Comparison of ENCODE assay signal across 8 mouse cellular contexts in genomic region chr3:108256719-108257637, GRCm38 (mm10). TPM values are rescaled to one million over a fixed set of nuclear protein-coding genes. Genes with fewer than 3 reads are reported as not detected.
DNase-seq lines count a peak whose midpoint lies in the region; ATAC-seq lines count a peak whose summit lies in the region.

Gene Psma5, plus strand, starts transcription at chr3:108256926.

- peak within 1 kb of the TSS; percentile 98 for H3K9ac ChIP-seq in heart, embryonic 13.5 days
- H3K9ac ChIP-seq in liver, embryonic 12.5 days, result peak within 1 kb of the TSS; percentile 89
- H3K9ac ChIP-seq in stomach, embryonic 15.5 days, result peak within 1 kb of the TSS; percentile 92

- H3K4me3 ChIP-seq in brown adipose tissue, adult 24 weeks (ENCODE audit: insufficient read depth, low read depth, low read length), result peak within 1 kb of the TSS; percentile 84
- H3K4me3 ChIP-seq in heart, embryonic 13.5 days, result peak within 1 kb of the TSS; percentile 99
- H3K4me3 ChIP-seq in liver, embryonic 12.5 days, result peak within 1 kb of the TSS; percentile 94
- H3K4me3 ChIP-seq in stomach, embryonic 15.5 days (replicated peaks), result peak within 1 kb of the TSS; percentile 96

- ATAC-seq in heart, embryonic 13.5 days (ENCODE audit: extremely low read depth, insufficient number of reproducible peaks, low FRiP score, low TSS enrichment), result peak; percentile 96
- ATAC-seq in liver, embryonic 12.5 days, result peak; percentile 97
- peak; percentile 99 for ATAC-seq in stomach, embryonic 15.5 days (ENCODE audit: insufficient read depth, low FRiP score, low read depth)

- no peaks in the 10 kb centered on the region for H3K27me3 ChIP-seq in heart, embryonic 13.5 days (replicated peaks)
- no peaks in the 10 kb centered on the region for H3K27me3 ChIP-seq in liver, embryonic 12.5 days (replicated peaks)
- no peaks in the 10 kb centered on the region for H3K27me3 ChIP-seq in stomach, embryonic 15.5 days (replicated peaks)

- under 1% methylated on average over 79 of the region's 79 CpGs for WGBS in heart, embryonic 13.5 days
- WGBS in liver, embryonic 12.5 days (ENCODE audit: insufficient replicate concordance), result under 1% methylated on average over 79 of the region's 79 CpGs
- WGBS in stomach, embryonic 15.5 days, result under 1% methylated on average over 79 of the region's 79 CpGs

- peak within 1 kb of the TSS; percentile 46 for H3K27ac ChIP-seq in brown adipose tissue, adult 24 weeks (replicated peaks; ENCODE audit: low read depth, low read length)
- H3K27ac ChIP-seq in heart, embryonic 13.5 days (replicated peaks), result peak within 1 kb of the TSS; percentile 74
- H3K27ac ChIP-seq in liver, embryonic 12.5 days, result peak within 1 kb of the TSS; percentile 92
- H3K27ac ChIP-seq in stomach, embryonic 15.5 days, result peak within 1 kb of the TSS; percentile 42

- no peaks in the 10 kb centered on the region for H3K9me3 ChIP-seq in heart, embryonic 13.5 days
- H3K9me3 ChIP-seq in liver, embryonic 12.5 days (replicated peaks), result no peaks in the 10 kb centered on the region
- H3K9me3 ChIP-seq in stomach, embryonic 15.5 days, result no peaks in the 10 kb centered on the region

- peaks cover 3% of the 10 kb centered on the region for H3K36me3 ChIP-seq in heart, embryonic 13.5 days
- H3K36me3 ChIP-seq in liver, embryonic 12.5 days, result peaks cover 16% of the 10 kb centered on the region
- H3K36me3 ChIP-seq in stomach, embryonic 15.5 days, result no peaks in the 10 kb centered on the region

- peaks cover 5% of the 10 kb centered on the region for H3K4me1 ChIP-seq in brown adipose tissue, adult 24 weeks (ENCODE audit: control insufficient read depth, insufficient read depth, insufficient read length, low read length)
- H3K4me1 ChIP-seq in heart, embryonic 13.5 days, result peaks cover 25% of the 10 kb centered on the region
- H3K4me1 ChIP-seq in liver, embryonic 12.5 days, result peaks cover 38% of the 10 kb centered on the region
- peaks cover 8% of the 10 kb centered on the region; the same call in 1 of the 2 replicates for H3K4me1 ChIP-seq in stomach, embryonic 15.5 days

- H3K4me2 ChIP-seq in heart, embryonic 13.5 days, result peak within 1 kb of the TSS; percentile 96
- H3K4me2 ChIP-seq in liver, embryonic 12.5 days, result peak within 1 kb of the TSS; percentile 85
- peak within 1 kb of the TSS; percentile 75 for H3K4me2 ChIP-seq in stomach, embryonic 15.5 days

- DNase-seq in CD4-positive, CD25-positive, alpha-beta regulatory T cell, adult 2 months (ENCODE audit: low read depth, low spot score), result peak; percentile 99
- DNase-seq in fat pad, adult 2 months (ENCODE audit: extremely low read depth, low read depth, low spot score), result peak; percentile 90
- DNase-seq in kidney, postnatal 10 days, result peak; percentile 97
- DNase-seq in natural killer cell, adult 2 months (ENCODE audit: low spot score in 2 of 2), result peak; percentile 95 to 96

RNA-seq across cellular contexts. Expression of gene Psma5, which starts in this region (rescaled TPM):
- 99.2 and 140 TPM in 2 replicates for polyA plus RNA-seq in brown adipose tissue, adult 24 weeks (2012; ENCODE audit: insufficient read depth, insufficient read length, missing spikeins)
- 213 and 243 TPM in 2 replicates for polyA plus RNA-seq in heart, embryonic 13.5 days (2015; fragmentation: Nextera tagmentation; extraction: Ambion mirVana)
- 213 and 222 TPM in 2 replicates for polyA plus RNA-seq in liver, embryonic 12.5 days (2016; fragmentation: Nextera tagmentation; extraction: Ambion mirVana)
- polyA plus RNA-seq in stomach, embryonic 15.5 days (2015; fragmentation: Nextera tagmentation; extraction: Ambion mirVana), result 254 and 273 TPM in 2 replicates

Comparison
In these comparisons a context has a peak if more than half of its experiments do, and no peak if none do; other contexts are left out.
1. Peak in every context shown above with its lines: DNase-seq, ATAC-seq, H3K4me3 ChIP-seq and H3K27ac ChIP-seq.
2. H3K27ac ChIP-seq: peak in every context shown above with its lines; median percentile 92 in liver, embryonic 12.5 days; 74 in heart, embryonic 13.5 days; 46 in brown adipose tissue, adult 24 weeks; 42 in stomach, embryonic 15.5 days.